Mouse (Mus musculus) limb, embryonic 14.5 days (tissue): Measurements from ENCODE around the gene Kif17. TPM values are rescaled to one million over a fixed set of nuclear protein-coding genes. Genes with fewer than 3 reads are reported as not detected.
A peak's percentile ranks its signal among the peaks of the same experiment; 100 is the strongest.

Experiments used
- ATAC-seq: fragments of 200-750 bp; cut with Nextera tagmentation; 2 replicates; pipeline ENCODE4 v1.8.0; 2017; ENCODE audit warnings: low read depth, moderate number of reproducible peaks, moderate TSS enrichment; ENCODE audit not compliant: low FRiP score
- DNase-seq: peaks from one replicate; pipeline ENCODE4 v3.0.0-alpha.2; 2015; ENCODE audit warnings: low spot score
- H3K27ac ChIP-seq: fragments of 300-500 bp; sonication (generic); replicated peaks from 2 replicates; pipeline ENCODE4 v1.5.1; 2014; ENCODE audit warnings: low read depth, mild to moderate bottlenecking, low read length, moderate library complexity, mixed read lengths
- H3K27me3 ChIP-seq: fragments of 300-500 bp; sonication (generic); 2 replicates; pipeline ENCODE4 v1.6.1; 2014; ENCODE audit warnings: low read length, mixed read lengths; ENCODE audit not compliant: control insufficient read depth, insufficient read depth
- H3K36me3 ChIP-seq: fragments of 300-500 bp; sonication (generic); 2 replicates; pipeline ENCODE4 v1.6.1; 2014; ENCODE audit warnings: mild to moderate bottlenecking, low read length, moderate library complexity, mixed read lengths; ENCODE audit not compliant: control insufficient read depth, insufficient read depth
- H3K4me1 ChIP-seq: fragments of 300-500 bp; sonication (generic); 2 replicates; pipeline ENCODE4 v1.6.1; 2014; ENCODE audit warnings: antibody characterized with exemption, low read length, mixed read lengths; ENCODE audit not compliant: control insufficient read depth, insufficient read depth
- H3K4me2 ChIP-seq: fragments of 300-500 bp; sonication (generic); replicated peaks from 2 replicates; pipeline ENCODE4 v1.6.1; 2014; ENCODE audit warnings: low read depth, mild to moderate bottlenecking, low read length, moderate library complexity; ENCODE audit not compliant: severe bottlenecking
- H3K4me3 ChIP-seq: fragments of 300-500 bp; sonication (generic); replicated peaks from 2 replicates; pipeline ENCODE4 v1.5.1; 2014; ENCODE audit warnings: low read length
- H3K9ac ChIP-seq: fragments of 300-500 bp; sonication (generic); 2 replicates; pipeline ENCODE4 v1.6.1; 2014; ENCODE audit warnings: mild to moderate bottlenecking, low read depth, low read length, moderate library complexity; ENCODE audit not compliant: severe bottlenecking
- H3K9me3 ChIP-seq: fragments of 300-500 bp; sonication (generic); 2 replicates; pipeline ENCODE4 v1.6.1; 2016; ENCODE audit warnings: low read length; ENCODE audit not compliant: control insufficient read depth
- POLR2A ChIP-seq: fragments of 200-500 bp; IDR thresholded peaks from 2 replicates; pipeline ENCODE4 v1.8.0; 2012; ENCODE audit warnings: inconsistent platforms, mild to moderate bottlenecking, moderate library complexity, borderline replicate concordance; ENCODE audit not compliant: insufficient read depth, insufficient read length; ENCODE audit errors: extremely low read depth
- WGBS: fragments of 180-500 bp; shearing (Covaris S2); extraction: QIAGEN DNeasy Blood & Tissue Kit; methylation state at CpG from one replicate; pipeline ENCODE4 v1.1.7; 2014; 5-methylcytosine and 5-hydroxymethylcytosine counted together
- polyA plus RNA-seq, 2 experiments: library from polyadenylated mRNA; depleted of rRNA in 1 of 2; stranded (reverse) in 1 of 2; unstranded in 1 of 2; fragments of >200 nt; fragmentation: Nextera tagmentation in 1 of 2; extraction: Ambion mirVana in 1 of 2; gene quantifications; 2 replicates each; pipeline versions ENCODE4 v1.2.1 to v1.2.3; 2012 to 2014

The Kif17 gene
- polyA plus RNA-seq, 2 experiments, result 1.1 to 3.0 TPM

- ATAC-seq, result no peak
- no peak for TF ChIP-seq POLR2A
- no peak for DNase-seq
- Histone ChIP-seq H3K4me1 (peaks cover 15% of the 10 kb centered on the region), H3K27me3 (no peaks in the 10 kb centered on the region), H3K4me3 (peak overlapping the region; percentile 98), H3K9me3 (no peaks in the 10 kb centered on the region), H3K4me2 (peak overlapping the region; percentile 80), H3K36me3 (peaks cover 24% of the 10 kb centered on the region), H3K27ac (peak overlapping the region; percentile 97), H3K9ac (peak overlapping the region; percentile 97)
- WGBS, result 48% methylated on average over 13 of the region's 13 CpGs
Measured at GRCm38 (mm10) chr4:138215671-138216199, 34.5 kb upstream of the Kif17 start.

GRCm38 (mm10) chr4:138216200-138216890, 33.9 kb upstream of the Kif17 start, which contains the start of gene Hp1bp3:
Gene Hp1bp3 (plus strand): TSS chr4:138216296.
- Histone ChIP-seq H3K4me1 (peaks cover 15% of the 10 kb centered on the region), H3K27me3 (no peaks in the 10 kb centered on the region), H3K27ac (peak within 1 kb of the TSS; percentile 97), H3K9ac (peak within 1 kb of the TSS; percentile 97), H3K4me3 (peak within 1 kb of the TSS; percentile 98), H3K4me2 (peak within 1 kb of the TSS; percentile 80), H3K36me3 (peaks cover 24% of the 10 kb centered on the region), H3K9me3 (no peaks in the 10 kb centered on the region)
- peak; percentile 75 for DNase-seq
- peak; percentile 73; the same call in 1 of the 2 replicates for TF ChIP-seq POLR2A
- peak; percentile 66 for ATAC-seq
- WGBS, result 0% methylated on average over 14 of the region's 84 CpGs

- H3K9me3 ChIP-seq, result no peaks in the 10 kb centered on the region
- DNase-seq (peak; percentile 96), ATAC-seq (peak; percentile 95)
- peaks cover 25% of the 10 kb centered on the region for H3K36me3 ChIP-seq
- H3K4me2 ChIP-seq, result peak overlapping the region; percentile 80
- peak overlapping the region; percentile 97 for H3K9ac ChIP-seq
- no peak for TF ChIP-seq POLR2A
- H3K4me3 ChIP-seq, result peak overlapping the region; percentile 98
- WGBS, result under 1% methylated on average over 21 of the region's 68 CpGs
- H3K27ac ChIP-seq, result peak overlapping the region; percentile 97
- H3K27me3 ChIP-seq, result no peaks in the 10 kb centered on the region
- H3K4me1 ChIP-seq, result peaks cover 15% of the 10 kb centered on the region
Measured at GRCm38 (mm10) chr4:138216891-138217392, 33.3 kb upstream of the Kif17 start.

DNA sequence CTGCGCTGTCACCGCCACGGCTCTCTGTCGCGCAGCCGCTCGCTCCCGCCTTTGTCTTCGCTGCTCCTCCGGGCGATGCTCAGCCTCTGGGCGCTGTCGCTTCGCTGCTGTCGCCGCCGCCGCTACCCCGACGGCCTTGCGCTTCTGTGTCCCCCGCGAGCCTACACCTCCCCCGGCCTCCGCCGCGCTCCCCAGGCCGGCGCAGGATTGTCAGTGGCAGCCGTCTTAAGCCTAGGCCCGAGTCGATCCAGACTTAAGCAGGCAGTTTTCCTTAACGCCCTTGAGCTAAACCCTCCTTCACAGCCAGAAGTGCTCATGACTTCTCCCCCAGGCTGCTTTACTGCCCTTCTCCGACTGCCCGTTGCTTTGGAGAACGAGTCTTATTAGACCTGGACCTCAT, 32.8 kb upstream of the Kif17 start:
- peaks cover 15% of the 10 kb centered on the region for H3K4me1 ChIP-seq
- H3K4me2 ChIP-seq, result peak overlapping the region; percentile 54
- no peak for DNase-seq
- H3K9me3 ChIP-seq, result no peaks in the 10 kb centered on the region
- H3K4me3 ChIP-seq, result peak overlapping the region; percentile 98
- no peaks in the 10 kb centered on the region for H3K27me3 ChIP-seq
- WGBS, result 5% methylated on average over 33 of the region's 36 CpGs
- H3K9ac ChIP-seq, result peak overlapping the region; percentile 97
- H3K36me3 ChIP-seq, result peaks cover 30% of the 10 kb centered on the region
- H3K27ac ChIP-seq, result peak overlapping the region; percentile 97
- no peak for TF ChIP-seq POLR2A
- peak; percentile 7; the same call in 1 of the 2 replicates for ATAC-seq

DNA sequence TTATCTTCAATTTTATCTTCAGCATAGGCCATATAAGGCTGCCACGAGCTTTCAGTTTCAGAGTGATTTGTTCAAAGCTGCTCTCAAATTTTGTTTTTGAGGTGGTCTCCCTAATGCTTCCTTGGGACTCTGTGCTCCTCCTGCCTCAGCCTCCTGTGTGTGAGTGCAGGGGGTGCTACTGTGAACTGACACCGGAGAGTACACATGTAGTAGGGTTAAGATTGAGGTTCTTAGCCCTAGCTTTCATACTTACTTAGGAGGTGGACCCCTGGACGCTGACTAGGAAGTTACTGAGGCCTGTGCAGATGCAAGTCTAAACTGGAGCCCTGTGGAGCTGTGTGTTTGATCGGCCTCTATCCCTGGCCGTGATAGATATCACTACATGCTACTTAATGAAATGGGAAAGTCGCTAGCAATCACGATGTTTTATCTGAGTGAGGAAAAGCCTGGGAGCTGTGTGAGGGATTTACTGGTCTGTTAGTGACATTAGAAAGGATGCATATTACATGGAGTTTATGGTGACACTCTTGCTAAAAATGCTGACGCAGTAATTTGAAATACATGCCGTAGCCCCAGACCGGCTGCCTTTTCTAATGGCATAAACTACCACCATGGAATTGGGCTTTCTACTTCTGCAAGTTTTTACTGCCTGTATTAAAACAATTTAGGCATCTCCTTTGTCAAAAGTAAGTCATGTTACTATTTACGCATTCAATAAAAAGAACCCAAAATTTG, 32.1 kb upstream of the Kif17 start:
- TF ChIP-seq POLR2A, result no peak

More for the DNA sequence above, 32.1 kb upstream of the Kif17 start:
- Histone ChIP-seq H3K9me3 (no peaks in the 10 kb centered on the region), H3K27me3 (no peaks in the 10 kb centered on the region), H3K4me2 (peak overlapping the region; percentile 54), H3K27ac (0 out of 2 replicates have a peak overlapping the region, but pooled peaks have one; percentile 1), H3K4me3 (peak overlapping the region; percentile 98), H3K4me1 (peaks cover 15% of the 10 kb centered on the region), H3K9ac (peak overlapping the region; percentile 97), H3K36me3 (peaks cover 37% of the 10 kb centered on the region)
- WGBS, result 81% methylated on average over 11 of the region's 11 CpGs
- DNase-seq (no peak), ATAC-seq (no peak)
